Mouse (Mus musculus) CD4-positive helper T cell, adult 2 months (primary cell): ENCODE measurements around the gene Mboat7.

Experiments
- DNase-seq: peaks from one replicate; pipeline ENCODE4 v3.0.0-alpha.2; 2012; ENCODE audit warnings: low read depth, missing footprints, low spot score

Gene Mboat7

DNA sequence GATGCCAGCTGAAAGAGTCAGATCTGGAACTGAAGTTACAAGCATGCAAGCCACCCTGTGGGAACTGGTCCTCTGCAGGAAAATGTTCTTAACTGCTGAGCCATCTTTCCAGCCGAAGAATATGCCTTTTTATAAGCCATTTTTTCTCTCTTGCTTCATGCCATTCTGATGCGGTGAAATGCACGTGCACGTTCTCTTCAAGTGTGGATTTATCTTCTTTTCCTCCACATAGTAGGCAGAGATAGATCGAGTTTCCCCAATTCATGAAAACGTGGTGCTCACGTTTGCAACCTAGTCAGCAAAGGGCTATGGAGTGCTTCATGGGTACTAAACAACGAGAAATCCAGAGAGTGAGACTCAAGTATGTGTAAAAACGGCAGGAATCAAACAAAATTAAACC lies 49.5 kb downstream of the Mboat7 start:
- no peak for DNase-seq

DNA sequence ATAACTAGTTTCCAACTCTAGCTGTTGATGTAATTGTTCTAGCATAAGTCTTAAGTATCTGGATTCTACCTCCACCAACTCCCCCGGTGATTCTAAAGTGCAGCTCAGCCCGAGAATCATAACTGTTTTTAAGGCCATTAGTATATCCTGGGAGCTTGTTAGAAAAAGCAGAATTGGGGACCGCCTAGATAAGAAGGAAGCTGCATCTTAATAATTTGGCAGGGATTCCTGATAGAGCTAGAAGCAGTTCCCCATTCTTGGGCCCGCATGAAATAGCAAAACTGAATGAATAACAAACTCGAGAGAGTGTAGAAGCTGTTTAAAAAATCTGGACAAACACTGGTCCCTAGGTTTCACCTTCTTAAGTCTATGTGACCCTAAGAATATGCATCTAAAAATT lies 49.9 kb downstream of the Mboat7 start:
- DNase-seq, result no peak

DNA sequence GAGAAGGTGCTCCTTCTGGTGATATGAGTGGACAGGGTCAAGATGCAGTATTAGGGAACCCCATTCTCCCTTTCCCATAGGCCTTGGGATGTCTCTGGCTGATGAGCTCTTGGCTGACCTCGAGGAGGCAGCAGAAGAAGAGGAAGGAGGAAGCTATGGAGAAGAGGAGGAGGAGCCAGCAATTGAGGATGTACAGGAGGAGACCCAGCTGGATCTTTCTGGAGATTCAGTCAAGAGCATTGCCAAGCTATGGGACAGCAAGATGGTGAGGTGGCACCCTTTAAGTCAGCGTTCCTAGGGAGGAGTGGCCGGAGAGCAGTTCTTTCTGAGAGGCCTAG lies 62.9 kb downstream of the Mboat7 start:
- no peak for DNase-seq

DNA sequence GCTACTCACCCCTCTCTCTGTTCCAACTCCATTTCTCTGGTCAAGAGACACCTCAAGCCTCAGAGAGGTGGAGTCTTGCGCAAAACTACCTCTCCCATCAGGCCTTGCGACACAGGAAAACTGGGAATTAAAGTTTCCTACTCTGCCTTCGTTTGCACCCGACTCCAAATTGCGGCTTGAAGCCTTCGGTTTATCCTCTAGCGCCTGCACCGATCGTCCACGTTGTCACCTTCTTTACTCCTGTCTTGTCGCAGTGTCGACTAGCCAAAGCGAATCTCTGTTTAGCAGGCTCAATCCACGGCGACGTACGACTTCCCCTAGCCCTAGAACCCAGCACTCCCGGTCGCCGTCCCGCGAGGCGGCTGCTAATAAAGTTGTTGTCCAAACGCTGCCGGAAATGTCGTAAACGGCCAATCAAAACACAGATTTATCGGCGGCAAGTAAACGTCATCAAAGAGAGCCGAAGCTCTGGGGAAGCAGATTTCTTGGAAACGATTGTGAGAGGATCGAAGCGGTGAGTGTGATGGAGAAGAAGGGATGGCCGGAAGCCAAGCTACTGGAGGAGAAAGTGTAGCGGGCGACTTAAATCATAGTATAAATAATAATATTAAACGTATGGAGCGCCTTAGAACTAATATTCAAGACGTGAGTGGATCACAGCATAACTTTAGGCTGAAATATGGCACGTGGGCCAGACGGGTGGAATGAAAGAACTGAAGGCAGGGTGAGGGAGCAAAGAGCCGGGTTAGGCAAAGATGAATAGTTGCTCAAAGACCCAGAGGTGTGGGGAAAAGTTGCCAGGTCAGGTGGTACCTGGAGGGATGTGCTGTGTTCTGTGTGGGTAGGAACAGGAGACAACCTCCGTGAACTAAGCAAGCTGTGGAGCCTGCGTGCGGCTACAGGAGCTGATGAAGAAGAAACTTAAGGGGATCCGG lies 63.5 kb downstream of the Mboat7 start, which contains the start of the genes Tfpt and Prpf31:
Gene Tfpt (minus strand): TSS at position 387 of the 935 bp plus-strand sequence.
Gene Prpf31 (plus strand): TSS at position 443 of the 935 bp plus-strand sequence.
- peak; percentile 94 for DNase-seq

DNA sequence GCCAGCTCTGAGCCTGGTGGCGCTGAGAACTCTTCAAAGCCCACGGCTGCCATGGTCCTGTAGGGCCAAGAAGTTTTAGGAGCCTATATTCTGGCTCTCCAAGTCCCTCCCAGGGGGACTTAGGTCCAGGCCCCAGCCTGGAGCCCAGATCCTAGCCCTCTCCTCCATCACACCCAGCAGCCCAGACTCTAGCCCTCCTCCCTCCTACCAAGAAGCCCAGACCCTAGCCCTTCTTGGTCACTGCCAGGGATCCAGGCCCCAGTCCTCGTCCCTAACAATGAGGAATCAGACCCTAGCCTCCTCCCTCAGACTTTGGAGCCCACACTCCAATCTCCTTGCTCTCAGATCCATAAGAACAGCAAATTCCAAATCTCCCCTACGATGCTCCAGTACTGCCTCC lies 64.3 kb downstream of the Mboat7 start:
- DNase-seq, result no peak
